Mouse (Mus musculus) brain, adult 2 months (tissue): ENCODE measurements around the gene Dus2.
A peak's percentile ranks its signal among the peaks of the same experiment; 100 is the strongest.
"Not testable (repeated sequence)": the region's sequence is repeated elsewhere in the genome, so short reads cannot be mapped to it uniquely, and the experiment has no call there.

Experiments used
- DNase-seq: peaks from one replicate; pipeline ENCODE4 v3.0.0; 2011; ENCODE audit warnings: low read depth, low spot score

Gene Dus2

DNA sequence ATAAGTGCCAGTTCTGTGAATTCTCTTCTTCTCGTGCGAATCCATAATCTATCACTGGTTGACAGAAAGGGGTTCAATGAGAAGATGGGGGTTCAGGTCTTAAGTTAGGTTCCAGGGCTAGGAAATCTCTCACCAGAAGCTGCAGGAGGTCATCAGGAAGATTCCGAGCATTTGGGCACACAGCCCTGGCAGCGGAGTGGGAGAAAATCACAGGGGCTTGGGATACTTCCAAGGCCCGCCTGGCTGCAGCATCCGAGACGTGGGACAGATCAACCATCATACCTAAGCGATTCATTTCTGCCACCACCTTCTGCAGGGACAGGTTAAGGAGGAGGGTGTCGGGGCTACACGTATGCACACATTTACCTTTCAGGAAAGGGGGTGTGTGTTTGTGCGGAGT lies 2.6 kb upstream of the Dus2 start:
- DNase-seq: no peak

- no peak for DNase-seq
Measured at GRCm38 (mm10) chr8:105991546-105991945, 409 bp downstream of the Dus2 start.

GRCm38 (mm10) chr8:105992499-105992898 lies 1.4 kb downstream of the Dus2 start:
- DNase-seq: no peak

DNA sequence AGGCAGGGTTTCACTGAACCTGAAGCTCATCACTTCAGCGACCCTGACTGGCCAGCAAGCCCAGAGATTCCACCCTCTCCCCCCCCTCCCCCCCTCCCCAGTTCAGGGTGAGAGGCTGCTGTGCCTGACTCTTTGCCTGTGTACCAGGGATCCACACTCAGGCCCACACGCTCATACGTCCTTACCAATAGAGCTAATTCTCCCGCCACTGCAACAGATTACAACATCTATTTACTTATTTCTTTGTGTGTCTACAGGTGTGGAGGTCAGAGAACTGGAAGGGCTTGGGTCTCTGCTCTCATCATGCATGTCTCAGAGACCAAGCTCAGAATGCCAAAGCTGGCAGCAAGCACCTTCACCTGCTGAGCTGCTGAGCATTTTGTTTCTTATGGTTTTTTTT lies 2.1 kb downstream of the Dus2 start:
- DNase-seq: no peak

DNA sequence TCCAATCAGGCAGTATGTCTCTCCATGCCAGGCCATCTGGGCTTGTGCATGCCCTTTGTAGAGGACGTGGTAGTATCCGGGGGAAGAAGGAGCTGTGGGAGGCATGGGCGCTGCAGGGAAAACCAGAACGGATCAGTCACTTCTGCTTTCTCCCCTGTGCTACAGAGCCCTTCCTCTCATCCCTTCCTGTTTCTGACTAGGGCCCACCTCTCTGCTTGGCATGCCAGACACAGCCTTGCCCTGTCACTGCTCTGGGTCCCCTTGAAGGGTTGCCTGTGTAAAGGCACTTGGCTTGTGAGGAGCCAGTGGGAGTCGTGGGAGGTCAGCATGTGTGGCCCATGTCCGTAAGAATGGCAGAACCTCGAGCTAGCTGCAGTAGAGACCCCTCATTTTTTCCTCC lies 5.2 kb downstream of the Dus2 start:
- no peak for DNase-seq

- no peak for DNase-seq
Measured at GRCm38 (mm10) chr8:105998971-105999370, 7.8 kb downstream of the Dus2 start.

GRCm38 (mm10) chr8:106001908-106002307 lies 10.8 kb downstream of the Dus2 start:
- DNase-seq: peak; percentile 96

DNA sequence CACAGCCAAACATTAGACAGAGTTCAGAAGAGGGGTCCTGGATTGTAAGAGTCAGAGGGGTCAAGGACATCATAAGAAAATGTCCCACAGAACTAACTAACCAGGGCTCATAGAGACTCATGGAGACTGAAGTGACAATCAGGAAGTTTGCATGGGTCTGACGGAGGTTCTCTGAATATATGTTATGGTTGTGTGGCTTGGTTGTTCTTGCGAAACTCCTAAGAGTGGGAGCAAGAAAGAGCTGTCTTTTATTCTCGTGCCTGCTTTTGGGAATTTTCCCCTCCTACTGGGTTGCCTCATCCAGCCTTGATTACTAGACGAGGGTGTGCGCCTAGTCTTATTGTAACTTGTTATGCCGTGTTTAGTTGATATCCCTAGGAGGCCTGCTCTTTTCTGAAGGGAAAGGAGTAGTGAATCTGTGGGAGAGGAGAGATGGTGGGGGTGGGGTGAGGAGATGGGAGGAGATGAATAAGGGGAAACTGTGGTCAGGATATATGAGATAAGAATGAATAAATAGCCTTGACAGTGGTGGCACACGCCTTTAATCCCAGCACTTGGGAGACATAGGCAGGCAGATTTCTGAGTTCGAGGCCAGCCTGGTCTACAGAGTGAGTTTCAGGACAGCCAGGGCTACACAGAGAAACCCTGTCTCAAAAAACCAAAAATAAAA lies 13.5 kb downstream of the Dus2 start:
- DNase-seq: no peak

DNA sequence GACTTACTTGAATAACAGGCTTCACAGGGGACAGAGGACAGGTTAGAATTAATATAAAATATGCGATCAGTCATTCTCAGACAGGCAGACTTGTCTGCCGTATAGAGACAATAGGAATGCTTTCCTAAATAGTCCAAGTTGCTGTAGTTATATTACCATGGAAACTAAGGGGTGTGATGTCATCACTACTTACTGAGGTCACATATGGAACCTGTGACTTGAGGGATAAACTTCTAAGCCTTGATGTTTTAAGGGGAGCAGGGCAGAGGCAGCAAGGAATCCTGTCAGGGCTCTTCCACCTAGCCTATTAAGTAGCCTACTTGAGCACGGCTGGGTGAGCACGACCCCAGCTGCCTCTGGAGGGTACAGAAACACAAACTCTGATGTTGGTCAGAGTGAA lies 14.7 kb downstream of the Dus2 start, which contains the start of gene Dpep2nb:
Gene Dpep2nb (minus strand): TSS at position 101 of the 400 bp plus-strand sequence.
- no peak for DNase-seq

- DNase-seq: no peak
Measured at GRCm38 (mm10) chr8:106006413-106006812, 15.3 kb downstream of the Dus2 start.

- DNase-seq: no peak
Measured at GRCm38 (mm10) chr8:106007135-106007534, 16.0 kb downstream of the Dus2 start.

GRCm38 (mm10) chr8:106007891-106008290 lies 16.8 kb downstream of the Dus2 start:
- not testable (repeated sequence) for DNase-seq

- peak; percentile 98 for DNase-seq
Measured at GRCm38 (mm10) chr8:106010748-106011642, 19.9 kb downstream of the Dus2 start.

- no peak for DNase-seq
Measured at GRCm38 (mm10) chr8:106011643-106011986, 20.5 kb downstream of the Dus2 start, which contains the start of gene Ddx28. Gene Ddx28, minus strand, starts transcription at chr8:106011882.

- DNase-seq: not testable (repeated sequence)
Measured at GRCm38 (mm10) chr8:106012203-106012602, 21.1 kb downstream of the Dus2 start.

- DNase-seq: no peak
Measured at GRCm38 (mm10) chr8:106016284-106016683, 25.1 kb downstream of the Dus2 start.

- no peak for DNase-seq
Measured at GRCm38 (mm10) chr8:106017130-106017529, 26.0 kb downstream of the Dus2 start.

GRCm38 (mm10) chr8:106018039-106018438 lies 26.9 kb downstream of the Dus2 start:
- DNase-seq: no peak

- peak; percentile 88 for DNase-seq
Measured at GRCm38 (mm10) chr8:106022483-106022882, 31.3 kb downstream of the Dus2 start.

GRCm38 (mm10) chr8:106038721-106039120 lies 47.6 kb downstream of the Dus2 start:
- DNase-seq: no peak

DNA sequence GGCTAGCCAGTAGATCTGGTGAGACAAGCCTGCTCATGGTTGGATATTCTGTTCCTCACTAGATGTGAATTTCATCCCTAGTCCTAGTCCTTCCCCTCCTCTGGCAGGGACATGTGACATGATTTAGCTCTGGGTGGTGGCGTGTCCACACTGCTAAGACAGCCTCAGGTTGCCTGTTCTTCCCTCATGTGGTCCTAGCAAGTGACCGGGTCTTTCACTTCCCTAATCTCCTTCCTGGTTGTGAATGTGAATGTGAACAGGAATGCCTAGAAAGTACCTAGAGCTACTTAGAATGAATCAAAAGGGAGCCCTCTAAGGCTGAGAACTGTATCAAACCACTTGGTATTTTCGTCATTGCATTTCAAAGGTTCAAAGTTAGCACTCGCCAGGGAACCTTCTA lies 48.5 kb downstream of the Dus2 start:
- no peak for DNase-seq

DNA sequence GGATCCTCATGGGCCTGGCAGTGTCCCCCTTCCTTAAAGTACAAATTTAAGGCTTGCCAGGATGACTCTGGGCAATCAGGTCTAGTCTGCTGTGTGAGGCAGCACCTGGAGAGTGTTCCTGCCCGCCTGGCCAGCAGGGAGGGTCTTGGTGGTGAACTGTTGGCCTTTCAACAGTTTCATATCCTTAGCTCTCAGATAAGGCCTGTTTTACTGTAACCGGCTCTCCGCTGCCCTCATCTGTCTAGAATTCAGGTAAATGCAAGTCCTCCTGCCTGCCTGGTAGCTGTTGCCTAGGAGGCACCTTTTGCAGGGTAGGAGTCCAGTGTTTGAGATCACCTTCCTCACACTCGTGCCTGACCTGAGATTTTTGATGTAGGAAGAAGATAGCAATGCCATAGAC lies 49.1 kb downstream of the Dus2 start:
- DNase-seq: no peak

DNA sequence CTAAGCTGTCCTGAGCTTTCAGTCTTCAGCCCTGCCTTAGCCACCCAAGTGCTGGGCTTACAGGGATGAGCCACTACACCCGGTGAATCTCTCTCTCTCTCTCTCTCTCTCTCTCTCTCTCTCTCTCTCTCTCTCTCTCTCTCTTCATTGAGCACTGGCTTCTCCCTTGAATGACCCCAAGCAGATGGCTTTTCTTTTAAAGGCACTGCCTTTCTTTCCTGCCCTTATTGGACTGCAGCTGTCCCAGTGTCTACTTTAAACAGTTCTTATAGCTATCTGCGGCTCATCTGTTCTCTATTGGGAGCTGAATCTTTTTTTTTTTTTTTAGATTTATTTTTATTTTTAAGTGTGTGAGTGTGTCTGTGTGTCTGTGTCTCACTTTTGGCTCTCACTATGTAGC lies 51.9 kb downstream of the Dus2 start:
- DNase-seq: no peak
